Mouse (Mus musculus) spleen, postnatal 36 days (tissue): ENCODE measurements around the gene Olfr1259.
"Not testable (repeated sequence)": the region's sequence is repeated elsewhere in the genome, so short reads cannot be mapped to it uniquely, and the experiment has no call there.

Experiments
- DNase-seq, 2 experiments: peaks; one replicate each; pipeline ENCODE4 v3.0.0; 2022; ENCODE audit warnings: low spot score in 2 of 2, mixed read lengths in 1 of 2

Gene Olfr1259

DNA sequence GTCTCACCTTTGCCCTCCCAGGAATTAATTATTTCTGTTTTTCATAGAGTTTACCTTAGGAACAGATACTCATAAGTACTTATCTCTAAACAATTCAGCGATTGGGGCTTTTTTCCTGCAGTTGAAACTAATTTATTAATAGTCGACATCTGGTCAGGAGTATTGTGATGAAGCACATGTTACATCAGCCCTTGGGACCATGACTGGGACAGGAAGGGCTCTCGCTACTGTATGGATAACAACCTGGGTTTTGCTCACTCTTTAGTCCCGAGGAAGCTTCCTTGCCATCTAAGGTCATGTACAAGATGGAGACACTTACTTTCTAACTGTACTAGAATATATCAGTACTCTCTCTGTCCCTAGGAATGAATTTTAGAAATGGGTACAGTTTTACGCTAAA is at the start of gene Olfr1259:
Gene Olfr1259, minus strand, starts transcription at position 101 of the 400 bp plus-strand sequence.
- no peak for DNase-seq

DNA sequence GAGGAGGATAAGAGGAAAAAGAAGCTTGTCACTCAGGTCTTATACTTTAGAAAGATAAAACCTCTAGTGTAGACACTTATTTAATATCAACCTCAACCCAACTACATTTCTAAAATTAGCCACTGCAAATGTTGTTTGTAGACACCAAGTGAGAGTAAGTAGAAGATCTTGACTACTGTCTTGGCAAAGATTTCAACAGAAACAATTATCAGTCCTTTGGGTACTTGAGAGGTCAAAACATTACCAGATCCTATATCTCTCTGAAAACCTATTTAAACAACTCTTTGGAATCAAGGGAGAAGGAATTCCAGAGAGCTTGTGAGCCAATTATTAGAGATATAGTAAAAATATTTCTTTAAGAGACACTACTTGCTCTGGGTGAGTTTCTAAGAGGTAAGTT is 42.5 kb upstream of the Olfr1259 start, which contains the start of gene Olfr1261:
Gene Olfr1261, plus strand, starts transcription at position 301 of the 400 bp plus-strand sequence.
- no peak for DNase-seq

DNA sequence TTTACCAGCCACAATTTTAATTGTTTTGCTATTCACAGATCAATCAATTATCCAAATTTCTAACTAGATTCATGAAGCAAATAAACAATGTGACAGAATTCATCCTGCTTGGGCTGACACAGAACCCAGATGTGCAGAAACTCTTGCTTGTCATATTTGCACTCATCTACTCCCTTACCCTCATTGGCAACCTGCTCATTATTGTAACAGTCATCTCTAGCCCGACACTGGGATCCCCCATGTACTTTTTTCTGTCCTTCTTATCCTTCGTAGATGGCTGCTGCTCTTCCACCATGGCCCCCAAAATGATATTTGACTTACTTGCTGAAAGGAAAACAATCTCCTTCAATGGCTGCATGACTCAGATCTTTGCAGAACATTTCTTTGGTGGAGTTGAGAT is 29.2 kb upstream of the Olfr1259 start:
- DNase-seq = no peak

DNA sequence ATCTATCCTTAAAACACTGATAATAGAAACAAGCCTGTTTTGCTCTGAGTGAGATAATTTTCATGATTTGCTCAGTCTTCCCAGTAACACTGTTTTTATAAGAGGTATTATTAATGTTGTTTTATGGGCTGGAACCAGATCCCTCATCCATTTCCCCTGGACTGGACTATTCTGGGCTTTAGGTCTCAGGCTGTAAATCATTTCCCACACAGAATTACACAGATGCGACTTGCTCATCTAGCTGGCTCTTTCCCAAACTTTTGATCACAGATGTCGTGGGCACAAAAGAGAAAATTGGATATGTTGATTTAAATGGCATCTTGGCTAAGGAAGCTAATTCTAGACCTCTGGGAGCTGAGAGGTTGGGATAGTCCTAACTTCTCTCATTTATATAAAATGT is 25.7 kb upstream of the Olfr1259 start, which contains the start of gene Olfr1260:
Gene Olfr1260, plus strand, starts transcription at position 157 of the 400 bp plus-strand sequence.
- DNase-seq = no peak

DNA sequence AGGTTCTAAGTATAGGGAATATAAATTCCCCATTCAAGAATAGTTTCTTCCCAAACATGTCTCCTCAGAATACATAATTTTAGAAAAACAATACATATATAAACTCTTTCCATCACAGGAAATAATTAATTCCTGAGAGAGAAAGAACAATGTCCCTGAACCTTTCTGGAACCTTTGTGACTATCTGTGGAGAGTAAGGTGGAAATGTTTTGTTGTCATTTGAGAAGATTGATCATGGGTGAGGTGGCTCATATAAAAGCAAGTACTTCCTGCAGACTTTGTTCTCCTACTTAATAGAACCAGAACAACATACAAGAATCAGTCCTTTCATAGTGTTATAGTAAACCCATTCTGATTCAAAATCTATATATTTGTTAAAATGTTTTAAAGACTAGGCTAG is 21.5 kb downstream of the Olfr1259 start, which contains the start of gene Olfr1258:
Gene Olfr1258, plus strand, starts transcription at position 301 of the 400 bp plus-strand sequence.
- DNase-seq = no peak

DNA sequence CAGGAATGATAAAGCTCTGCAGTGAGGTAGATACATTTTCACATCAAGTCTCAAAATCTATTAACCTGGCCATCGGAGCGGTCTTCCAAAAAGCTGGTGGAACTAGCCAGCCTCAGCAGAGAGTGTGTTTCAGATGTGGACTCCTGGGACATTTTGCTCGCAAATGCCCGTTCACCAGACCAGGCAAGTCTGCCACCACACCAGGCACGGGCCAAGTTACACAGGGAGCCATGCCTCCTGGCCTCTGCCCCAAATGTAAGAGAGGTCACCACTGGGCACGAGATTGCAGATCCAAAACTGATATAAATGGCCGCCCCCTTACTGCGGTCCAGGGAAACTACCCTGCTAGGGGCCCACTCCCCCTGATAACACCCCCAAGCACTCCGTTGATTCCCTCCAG is 35.8 kb downstream of the Olfr1259 start:
- not testable (repeated sequence) for DNase-seq
